Mouse (Mus musculus) c-Kit-positive CD71-negative TER-119-negative erythroid progenitor cells, embryonic 14.5 days (primary cell): ENCODE measurements around the gene Rab1a.
"Not testable (repeated sequence)": the region's sequence is repeated elsewhere in the genome, so short reads cannot be mapped to it uniquely, and the experiment has no call there.

Source experiments
- DNase-seq: peaks from one replicate; pipeline ENCODE4 v3.0.0-alpha.2; 2013; ENCODE audit warnings: low read depth

Gene Rab1a

DNA sequence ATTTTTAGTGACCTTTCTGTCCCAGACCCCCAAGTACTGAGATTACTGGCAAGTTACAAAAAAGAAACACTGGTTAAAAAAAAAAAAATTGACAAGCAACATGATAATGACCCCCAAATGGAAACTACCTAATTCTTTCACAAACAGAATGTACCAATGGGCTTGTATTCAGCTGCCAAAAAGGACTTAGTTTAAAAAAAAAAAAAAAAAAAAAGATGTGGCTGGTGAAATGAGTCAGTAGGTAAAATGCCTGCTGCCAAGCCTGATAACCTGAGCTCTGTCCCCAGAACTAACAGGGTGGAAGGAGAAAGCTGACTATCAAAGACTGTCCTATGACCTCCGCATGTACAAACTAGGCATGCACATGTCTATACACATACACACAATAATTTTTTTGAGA is 16.0 kb downstream of the Rab1a start:
- no peak for DNase-seq

DNA sequence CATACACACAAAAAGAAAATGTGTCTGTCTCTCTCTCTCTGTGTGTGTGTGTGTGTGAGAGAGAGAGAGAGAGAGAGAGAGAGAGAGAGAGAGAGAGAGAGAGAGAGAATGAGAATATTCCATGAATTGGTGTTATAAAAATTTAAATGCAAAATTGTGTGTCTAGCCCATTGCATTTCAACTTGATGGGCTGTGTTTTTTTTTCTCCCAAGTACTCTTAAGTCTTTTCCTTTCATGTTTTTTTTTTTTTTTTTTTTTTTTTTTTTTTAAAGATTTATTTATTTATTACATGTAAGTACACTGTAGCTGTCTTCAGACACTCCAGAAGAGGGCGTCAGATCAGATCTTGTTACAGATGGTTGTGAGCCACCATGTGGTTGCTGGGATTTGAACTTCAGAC is 20.4 kb downstream of the Rab1a start:
- DNase-seq, result not testable (repeated sequence)

DNA sequence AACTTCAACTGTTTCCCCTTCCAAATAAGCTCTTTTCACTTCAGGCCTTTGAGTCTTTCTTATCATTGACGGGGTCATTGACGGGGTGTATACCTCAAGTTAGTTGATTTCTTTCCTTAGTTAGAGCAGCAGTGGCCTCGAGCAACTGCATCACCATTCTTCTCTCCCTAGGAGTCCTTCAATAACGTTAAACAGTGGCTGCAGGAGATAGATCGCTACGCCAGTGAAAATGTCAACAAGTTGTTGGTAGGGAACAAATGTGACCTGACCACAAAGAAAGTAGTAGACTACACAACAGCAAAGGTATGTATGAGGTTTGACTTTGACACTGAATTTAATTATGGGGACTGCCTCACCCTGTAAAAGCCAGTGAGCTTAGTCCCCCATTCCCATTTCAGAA is 23.0 kb downstream of the Rab1a start:
- no peak for DNase-seq

DNA sequence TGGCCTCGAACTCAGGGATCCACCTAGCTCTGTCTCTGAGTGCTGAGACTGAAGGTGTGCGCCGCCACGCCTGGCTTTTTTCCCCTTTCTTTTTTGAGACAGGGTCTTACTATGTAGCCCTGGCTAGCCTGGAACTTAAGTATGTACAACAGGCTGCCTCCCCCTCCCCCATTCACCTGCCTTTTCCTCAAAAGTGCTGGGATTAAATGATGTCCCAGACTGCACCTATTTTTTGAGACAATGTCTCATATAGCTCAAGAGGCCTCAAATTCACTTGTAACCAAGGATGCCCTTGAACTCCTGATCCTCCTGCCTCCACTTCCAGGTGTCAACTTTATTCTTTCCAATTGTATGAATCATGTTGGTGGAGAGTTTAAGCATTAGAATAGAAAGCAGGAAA is 24.7 kb downstream of the Rab1a start:
- DNase-seq, result no peak

- DNase-seq, result no peak
Observed at GRCm38 (mm10) chr11:20228666-20229065, 27.4 kb downstream of the Rab1a start.

DNA sequence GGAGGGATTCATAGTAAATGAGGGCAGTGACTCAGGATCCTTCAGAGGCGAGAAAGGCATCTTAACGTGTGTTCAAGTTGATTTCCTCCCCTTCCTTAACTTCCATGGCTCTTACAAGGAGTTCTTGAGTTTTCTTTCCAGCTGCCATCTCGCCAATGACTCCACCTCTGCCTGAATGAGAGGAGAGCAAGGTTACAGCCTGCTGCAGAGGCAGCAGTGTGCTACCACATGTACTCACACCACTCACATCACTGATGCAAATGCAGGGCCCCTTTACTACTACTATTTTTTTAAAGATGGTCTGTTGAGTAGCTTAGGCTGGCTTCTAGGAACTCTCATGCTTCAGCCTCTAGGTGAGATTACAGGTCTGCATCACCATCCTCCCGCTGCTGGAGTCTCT is 28.1 kb downstream of the Rab1a start:
- DNase-seq, result no peak

GRCm38 (mm10) chr11:20230286-20230685 is 29.1 kb downstream of the Rab1a start:
- no peak for DNase-seq

GRCm38 (mm10) chr11:20231128-20231878 is 30.1 kb downstream of the Rab1a start:
- peak; percentile 74 for DNase-seq

- no peak for DNase-seq
Observed at GRCm38 (mm10) chr11:20232016-20232755, 31.0 kb downstream of the Rab1a start.

DNA sequence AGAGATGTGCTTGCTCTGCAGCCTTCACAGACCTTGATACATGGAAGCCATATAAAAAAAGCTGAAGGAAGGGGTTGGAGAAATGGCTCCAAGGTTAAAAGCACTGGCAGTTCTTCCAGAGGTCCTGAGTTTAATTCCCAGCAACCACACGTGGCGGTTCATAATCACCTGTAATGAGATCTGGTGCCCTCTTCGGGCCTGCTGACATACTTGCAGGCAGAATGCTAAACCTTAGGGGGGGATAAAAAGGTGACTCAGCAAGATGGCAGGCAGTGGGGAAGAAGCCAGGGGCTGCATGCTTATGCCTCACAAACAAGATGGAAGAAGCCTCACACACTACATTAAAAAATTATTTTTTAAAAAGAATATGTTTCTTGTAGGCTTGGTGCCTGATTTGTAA is 33.0 kb downstream of the Rab1a start:
- DNase-seq, result no peak

GRCm38 (mm10) chr11:20237018-20237417 is 35.8 kb downstream of the Rab1a start:
- no peak for DNase-seq

GRCm38 (mm10) chr11:20237976-20238375 is 36.7 kb downstream of the Rab1a start:
- no peak for DNase-seq

DNA sequence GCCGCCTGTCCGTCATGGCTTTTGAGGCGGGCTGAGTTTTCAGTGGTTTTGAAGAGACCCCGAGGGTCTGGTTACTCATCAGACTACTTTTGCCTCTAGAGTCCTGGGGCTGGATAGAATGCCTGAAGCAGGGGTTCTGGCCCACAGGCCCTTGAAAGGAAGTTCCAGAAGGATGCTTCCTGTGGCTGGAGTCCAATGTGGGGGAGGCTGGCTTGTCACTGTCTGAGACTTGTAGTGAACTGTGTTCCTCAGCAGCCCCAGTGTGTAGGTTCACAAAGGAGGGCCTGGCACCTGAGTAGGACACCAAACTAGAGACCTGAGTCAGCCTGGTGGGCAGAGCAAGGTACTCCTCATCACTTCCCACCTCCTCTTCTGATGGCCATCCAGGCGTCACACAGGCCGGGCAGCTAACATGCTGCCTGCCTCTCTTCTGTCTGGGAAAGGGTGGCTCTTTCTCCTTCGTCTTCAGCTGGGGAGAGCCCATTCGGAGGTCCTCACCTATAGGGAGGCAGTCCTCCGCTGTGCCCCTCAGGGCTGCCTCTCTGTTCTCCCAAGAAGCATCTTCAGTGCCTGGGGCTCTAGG is 38.1 kb downstream of the Rab1a start:
- no peak for DNase-seq

DNA sequence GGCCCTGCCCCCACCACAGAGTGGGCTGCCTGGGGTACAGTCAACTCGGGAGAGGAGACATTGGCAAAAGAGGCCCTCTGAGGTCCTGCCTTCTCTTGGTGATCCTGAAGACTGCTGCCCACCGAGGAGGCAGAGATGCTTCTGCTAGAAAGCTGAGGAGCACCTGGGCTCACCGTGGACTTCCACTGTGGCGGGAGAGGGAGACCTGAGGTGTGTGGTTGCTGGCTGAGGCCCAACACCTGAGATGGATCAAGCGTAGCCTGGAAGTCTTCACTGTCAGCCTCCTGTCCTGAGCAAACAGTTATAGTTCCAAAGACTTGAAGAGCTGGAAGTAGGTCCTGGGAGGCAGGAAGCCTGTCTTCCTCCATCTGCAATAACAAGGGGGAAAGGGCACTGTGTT is 39.1 kb downstream of the Rab1a start:
- DNase-seq, result no peak

GRCm38 (mm10) chr11:20241311-20241710 is 40.1 kb downstream of the Rab1a start:
- DNase-seq, result no peak

DNA sequence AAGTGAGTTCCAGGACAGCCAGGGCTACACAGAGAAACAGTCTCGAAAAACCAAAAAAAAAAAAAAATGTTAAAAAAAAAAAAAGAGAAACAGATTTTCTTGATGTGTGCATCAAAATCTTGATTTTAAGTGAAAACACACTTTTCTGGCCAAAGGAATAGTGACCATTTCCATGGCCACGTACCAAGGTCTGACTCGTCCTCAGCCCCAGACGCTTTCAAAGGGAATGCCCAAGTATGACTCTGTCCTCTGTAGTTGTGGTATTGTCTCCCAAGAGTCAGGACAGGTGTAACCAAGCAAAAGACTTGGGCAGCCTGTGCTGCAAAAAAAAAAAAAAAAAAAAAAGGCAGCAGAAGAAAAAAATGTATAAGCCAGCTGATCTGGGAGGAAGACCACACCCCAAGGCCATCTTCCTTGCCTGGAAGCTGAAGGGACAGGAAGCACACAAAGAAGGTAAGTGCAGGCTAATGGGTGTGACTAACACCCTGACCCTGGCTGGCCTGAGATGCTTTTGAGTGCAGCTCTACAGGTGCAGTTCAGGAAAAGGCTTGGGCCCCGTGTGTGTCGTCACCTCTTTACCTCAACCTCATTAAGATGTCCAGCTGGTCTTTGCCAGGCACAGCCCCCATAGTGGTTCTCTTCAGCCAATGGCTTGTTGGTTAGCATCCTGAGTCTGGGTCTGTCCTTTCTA is 41.3 kb downstream of the Rab1a start:
- DNase-seq, result no peak

- DNase-seq, result no peak
Observed at GRCm38 (mm10) chr11:20243214-20243913, 42.1 kb downstream of the Rab1a start.

DNA sequence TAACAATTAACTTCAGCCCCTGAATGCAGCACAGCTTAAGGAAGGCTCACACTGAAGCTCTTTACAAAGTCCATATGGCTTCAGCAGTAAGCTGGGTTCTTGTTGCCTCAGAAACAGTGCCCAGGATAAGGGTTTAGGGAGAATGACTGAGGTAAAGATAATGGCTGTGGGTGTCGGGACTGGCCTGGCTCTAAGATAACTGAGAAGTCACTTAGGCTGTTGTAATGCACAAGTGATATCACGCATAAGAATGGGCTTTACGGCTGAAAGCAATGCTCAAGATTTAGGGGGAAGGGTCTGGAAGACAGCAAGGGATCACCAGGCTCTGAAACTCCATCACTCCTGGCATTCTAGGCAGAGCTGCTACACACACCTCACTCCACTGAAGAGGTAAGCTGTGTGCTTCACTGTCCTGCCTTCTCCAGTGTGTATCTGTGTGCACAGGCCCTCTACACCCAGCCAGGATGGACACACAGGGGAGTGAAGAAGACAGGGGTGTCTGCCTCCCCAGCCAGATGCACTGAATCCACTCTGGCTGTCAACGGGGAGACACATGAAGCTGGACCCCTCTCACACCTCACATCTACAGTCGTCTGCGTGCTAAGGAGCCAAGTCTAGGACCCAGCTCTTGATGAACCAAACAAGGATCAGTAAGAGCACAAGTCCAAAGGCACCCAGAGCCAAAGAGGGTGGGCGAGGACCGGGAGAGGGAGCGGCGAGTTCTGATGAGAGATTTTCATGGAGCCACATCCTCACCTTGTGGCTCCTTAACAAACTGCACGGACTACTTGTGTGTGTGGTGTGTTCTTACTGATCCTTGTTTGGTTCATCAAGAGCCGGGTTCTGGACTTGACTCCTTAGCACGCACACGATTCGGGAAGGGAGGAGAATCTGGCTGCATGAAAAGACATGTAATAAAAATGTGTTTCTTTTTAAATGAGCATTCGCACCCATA is 43.4 kb downstream of the Rab1a start:
- no peak for DNase-seq

GRCm38 (mm10) chr11:20245316-20245715 is 44.1 kb downstream of the Rab1a start:
- no peak for DNase-seq

GRCm38 (mm10) chr11:20246616-20247015 is 45.4 kb downstream of the Rab1a start:
- DNase-seq, result no peak
